Mouse (Mus musculus) liver, adult 2 months (tissue): ENCODE results near the gene Prrc2a.

Source experiments
- CTCF ChIP-seq: fragments of 200-500 bp; IDR thresholded peaks from 2 replicates; pipeline ENCODE4 v1.5.1; 2011; ENCODE audit warnings: low read depth, low read length, control low read depth
- POLR2A ChIP-seq: fragments of 200-500 bp; IDR thresholded peaks from 2 replicates; pipeline ENCODE4 v1.6.1; 2011; ENCODE audit warnings: low read length, control low read depth; ENCODE audit not compliant: insufficient read depth; ENCODE audit errors: extremely low read depth

DNA sequence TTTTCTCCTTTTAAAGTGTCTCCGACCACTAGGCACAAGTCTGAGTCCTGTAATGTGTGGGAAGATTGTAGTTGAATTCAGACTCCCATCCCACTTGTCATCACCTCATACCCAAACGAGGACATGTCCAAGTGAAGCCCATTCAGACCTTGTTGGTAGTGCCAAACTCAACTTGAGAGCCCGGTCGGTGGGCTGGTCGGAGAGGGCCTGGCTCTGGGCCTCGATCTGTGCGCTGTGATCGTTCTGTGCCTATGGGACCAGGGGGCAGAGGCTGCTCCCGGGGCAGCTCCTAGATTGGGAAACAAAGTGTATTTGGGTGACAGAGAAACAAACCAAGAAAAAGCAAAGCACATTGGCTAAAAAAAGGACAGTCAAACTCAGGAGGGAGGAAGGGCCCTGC is 11.6 kb downstream of the Prrc2a start:
- no peak for TF ChIP-seq CTCF
- TF ChIP-seq POLR2A, result no peak
